Mouse (Mus musculus): ENCODE results near the gene Tmem170b. TPM values are rescaled to one million over a fixed set of nuclear protein-coding genes. Genes with fewer than 3 reads are reported as not detected.

The Tmem170b gene
- total RNA-seq (2023; ENCODE audit: inconsistent age) = 15.0 to 20.8 TPM (median 16.3 TPM) in 4 replicates

DNA sequence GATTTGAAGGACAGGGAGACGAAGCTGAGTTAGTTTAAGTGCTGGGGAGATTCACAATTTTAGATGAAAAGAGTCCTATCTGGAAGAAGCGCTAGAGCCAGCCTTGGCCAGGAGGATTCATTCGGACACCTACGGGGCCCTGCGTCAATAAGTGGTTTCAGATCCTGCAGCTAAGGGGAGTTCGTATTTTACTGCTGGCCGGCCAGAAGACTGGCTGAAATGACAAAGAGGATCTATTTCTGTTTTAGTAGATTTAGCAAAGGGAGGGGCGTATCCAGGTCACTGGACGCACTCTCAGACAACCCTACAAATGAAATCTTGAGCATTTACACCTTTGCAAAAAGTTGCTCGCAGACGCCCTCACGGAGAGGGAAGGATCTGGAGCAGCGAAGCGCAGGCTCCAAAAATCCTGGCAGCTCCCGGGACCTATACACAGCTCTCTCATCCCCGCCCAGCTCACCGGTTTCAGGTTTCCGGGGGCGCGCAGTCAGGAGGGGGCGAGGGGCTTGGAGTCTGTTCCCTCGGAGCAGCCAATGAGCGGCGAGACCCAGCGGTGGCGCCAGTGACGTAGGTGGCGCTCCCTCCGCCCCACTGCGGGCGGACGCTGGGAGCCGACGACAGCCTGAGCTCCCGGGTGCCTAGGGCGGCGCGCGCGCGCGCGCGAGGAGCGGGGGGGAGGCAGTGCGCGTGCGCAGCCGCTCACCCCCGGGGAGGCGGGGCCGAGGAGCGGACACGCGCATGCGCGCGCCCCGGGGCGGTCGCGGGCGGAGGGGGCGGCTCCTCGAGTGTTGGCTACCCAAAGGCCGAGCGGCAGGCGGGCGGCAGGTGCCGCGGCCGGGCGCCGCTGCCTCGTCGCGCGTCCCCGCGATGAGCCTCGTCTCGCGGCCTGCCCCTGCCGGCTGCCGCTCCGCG, at the start of gene Tmem170b:
Gene Tmem170b, plus strand, starts transcription at position 809 of the 912 bp plus-strand sequence.

Other genes starting within 250 kb of the Tmem170b start
- 299 to 353 TPM (median 330 TPM) in 4 replicates for gene Nedd9, start 118.5 kb upstream of the Tmem170b start, total RNA-seq (2023; ENCODE audit: inconsistent age)
- gene Adtrp, start 241.8 kb downstream of the Tmem170b start, total RNA-seq (2023; ENCODE audit: inconsistent age) = not detected in 4 replicates